Mouse (Mus musculus) T-cell, adult 66 days (primary cell): Measurements from ENCODE around the gene Coasy. TPM values are rescaled to one million over a fixed set of nuclear protein-coding genes. Genes with fewer than 3 reads are reported as not detected.

ENCODE experiments used
- total RNA-seq, 2 experiments: library from RNA; stranded (reverse); gene quantifications; 3 replicates in 1 of 2; 4 replicates in 1 of 2; pipeline ENCODE4 v1.2.4; 2023

Coasy gene
- total RNA-seq = 10 to 100 TPM; 12.7 to 17.8 TPM

GRCm38 (mm10) chr11:101082208-101083082, at the start of gene Coasy:
Coasy (plus strand) TSS chr11:101082565.

GRCm38 (mm10) chr11:101069391-101070188, 12.8 kb upstream of the Coasy start, which contains the start of gene Naglu:
Naglu (plus strand) TSS chr11:101070012.

GRCm38 (mm10) chr11:101078121-101078520, 4.2 kb upstream of the Coasy start, which contains the start of gene Hsd17b1:
Hsd17b1 (plus strand) TSS chr11:101078411.

GRCm38 (mm10) chr11:101086756-101087681, 4.7 kb downstream of the Coasy start, which contains the start of gene Mlx:
Mlx (plus strand) TSS chr11:101087277.

GRCm38 (mm10) chr11:101095314-101096024, 13.1 kb downstream of the Coasy start, which contains the start of gene Psmc3ip:
Psmc3ip (minus strand) TSS chr11:101095436.

GRCm38 (mm10) chr11:101119761-101120544, 37.6 kb downstream of the Coasy start, which contains the start of the genes Retreg3 and Tubg1:
Retreg3 (minus strand) TSS chr11:101119893.
Tubg1 (plus strand) TSS chr11:101119938.

Other genes starting within 250 kb of the Coasy start
- 100 to 1,000 TPM; 129 to 142 TPM for gene Stat5b, start 231.8 kb upstream of the Coasy start, total RNA-seq
- 10 to 100 TPM; 84.3 to 91.3 TPM for gene Stat5a, start 223.2 kb upstream of the Coasy start, total RNA-seq
- gene Stat3, start 143.0 kb upstream of the Coasy start, total RNA-seq = 100 to 1,000 TPM; 263 to 271 TPM
- under 1 TPM; 0.27 to 0.82 TPM for gene Cavin1, start 111.7 kb upstream of the Coasy start, total RNA-seq
- gene Atp6v0a1, start 73.1 kb upstream of the Coasy start, total RNA-seq = 1 to 10 TPM; 2.2 to 4.0 TPM
- gene Naglu, start 12.6 kb upstream of the Coasy start, total RNA-seq = 10 to 100 TPM in 1 of 2 experiments, 1 to 10 TPM in 1; 8.9 to 17.3 TPM
- gene Hsd17b1, start 4.2 kb upstream of the Coasy start, total RNA-seq = 1 to 10 TPM; 1.3 to 1.7 TPM
- gene Mlx, start 4.7 kb downstream of the Coasy start, total RNA-seq = 10 to 100 TPM; 37.2 to 41.9 TPM
- 1 to 10 TPM; 2.7 to 4.0 TPM for gene Psmc3ip, start 12.9 kb downstream of the Coasy start, total RNA-seq
- gene Retreg3, start 37.3 kb downstream of the Coasy start, total RNA-seq = 10 to 100 TPM; 80.7 to 89.4 TPM
- gene Tubg1, start 37.4 kb downstream of the Coasy start, total RNA-seq = 10 to 100 TPM; 16.2 to 19.9 TPM
- gene Tubg2, start 73.3 kb downstream of the Coasy start, total RNA-seq = 1 to 10 TPM; 2.3 to 2.7 TPM
- under 1 TPM; 0.24 to 0.44 TPM for gene Cntnap1, start 88.0 kb downstream of the Coasy start, total RNA-seq
- gene Plekhh3, start 88.8 kb downstream of the Coasy start, total RNA-seq = 1 to 10 TPM in 1 of 2 experiments, under 1 TPM in 1; 0.73 to 1.1 TPM
- 1 to 10 TPM in 1 of 2 experiments, under 1 TPM in 1; 0.44 to 1.5 TPM for gene Ccr10, start 92.9 kb downstream of the Coasy start, total RNA-seq
- gene Ezh1, start 143.9 kb downstream of the Coasy start, total RNA-seq = 10 to 100 TPM; 89.4 to 98.1 TPM
- gene Ramp2, start 163.5 kb downstream of the Coasy start, total RNA-seq = not detected
- 10 to 100 TPM; 62.5 to 71.6 TPM for gene Vps25, start 171.1 kb downstream of the Coasy start, total RNA-seq
- 1 to 10 TPM; 1.2 to 1.8 TPM for gene Wnk4, start 178.0 kb downstream of the Coasy start, total RNA-seq
- not detected for gene Cntd1, start 196.4 kb downstream of the Coasy start, total RNA-seq
- gene Coa3, start 196.5 kb downstream of the Coasy start, total RNA-seq = 10 to 100 TPM; 38.7 to 39.1 TPM
- gene Becn1, start 219.7 kb downstream of the Coasy start, total RNA-seq = 100 to 1,000 TPM; 207 to 215 TPM
- 100 to 1,000 TPM; 126 to 147 TPM for gene Psme3, start 233.6 kb downstream of the Coasy start, total RNA-seq
- 10 to 100 TPM; 23.2 to 25.3 TPM for gene Aoc2, start 242.5 kb downstream of the Coasy start, total RNA-seq
- 1 to 10 TPM in 1 of 2 experiments, under 1 TPM in 1; 0.73 to 1.1 TPM for gene Aoc3, start 248.0 kb downstream of the Coasy start, total RNA-seq